Mouse (Mus musculus) right cerebral cortex, adult 2 months (tissue): ENCODE measurements around the gene Gm15517.
"Not testable (repeated sequence)": the region's sequence is repeated elsewhere in the genome, so short reads cannot be mapped to it uniquely, and the experiment has no call there.

Source experiments
- DNase-seq, 2 experiments: peaks; one replicate each; pipeline ENCODE4 v3.0.0; 2021 to 2022; ENCODE audit warnings: low spot score in 2 of 2

Gm15517 gene

DNA sequence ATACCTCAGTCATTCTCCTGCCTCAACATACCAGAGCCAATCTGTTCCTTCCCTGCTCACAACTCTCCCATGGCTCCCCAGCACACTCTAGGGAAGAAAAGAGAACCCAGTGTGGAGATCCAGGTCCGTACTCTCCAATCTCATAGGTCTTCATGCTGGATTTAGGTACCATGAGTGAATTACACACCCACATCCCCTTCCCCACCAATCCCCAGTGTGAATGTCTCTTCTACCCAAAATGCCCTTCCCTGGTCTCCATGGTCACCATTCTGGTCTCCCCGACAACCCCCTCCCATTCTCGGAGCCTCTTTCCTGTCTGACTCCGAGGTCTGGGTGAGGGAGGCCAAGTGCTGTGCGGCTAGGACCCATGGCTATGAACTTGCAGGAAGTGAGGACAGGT, at the start of gene Gm15517:
Gene Gm15517 (plus strand): TSS at position 301 of the 400 bp plus-strand sequence.
- DNase-seq: no peak

DNA sequence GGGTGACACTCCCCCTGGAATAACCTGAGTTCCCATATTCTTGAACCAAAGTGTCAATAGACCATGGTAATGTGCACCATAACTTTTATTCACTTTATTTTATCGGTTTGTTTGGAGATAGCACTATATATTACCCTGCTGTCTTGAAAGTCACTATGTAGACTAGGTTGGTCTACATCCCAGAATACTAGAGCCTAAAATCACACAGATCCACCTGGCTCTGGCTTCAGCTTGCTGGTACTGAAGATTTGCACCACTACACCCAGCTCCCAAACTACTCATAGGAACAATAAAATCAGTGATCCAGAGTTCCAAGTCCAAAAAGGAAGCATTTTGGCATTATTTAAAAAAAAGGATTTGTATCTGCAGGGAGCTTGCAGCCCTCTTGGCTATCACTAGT, 45.6 kb upstream of the Gm15517 start, which contains the start of gene Klk1b5:
Gene Klk1b5 (plus strand): TSS at position 301 of the 400 bp plus-strand sequence.
- no peak for DNase-seq

DNA sequence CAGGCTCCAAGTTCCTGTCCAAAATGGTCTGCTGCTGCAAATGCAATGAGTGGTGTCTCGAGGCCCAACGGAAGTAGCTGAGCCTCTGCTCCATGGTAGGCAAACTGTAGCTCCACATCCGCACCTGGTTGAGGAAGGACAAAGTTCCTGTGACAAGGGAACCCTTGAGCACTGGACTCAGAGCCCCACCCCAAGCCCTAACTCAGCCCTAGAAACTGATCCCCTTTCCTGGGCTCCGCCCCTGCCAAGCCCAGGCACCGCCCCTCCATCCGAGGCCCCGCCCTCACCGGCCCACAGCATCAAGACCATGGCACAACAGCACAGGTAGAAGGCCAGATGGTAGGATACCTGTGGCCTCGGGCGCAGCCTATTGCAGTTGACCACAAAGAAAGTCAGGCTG, 39.6 kb upstream of the Gm15517 start:
- DNase-seq: not testable (repeated sequence)

DNA sequence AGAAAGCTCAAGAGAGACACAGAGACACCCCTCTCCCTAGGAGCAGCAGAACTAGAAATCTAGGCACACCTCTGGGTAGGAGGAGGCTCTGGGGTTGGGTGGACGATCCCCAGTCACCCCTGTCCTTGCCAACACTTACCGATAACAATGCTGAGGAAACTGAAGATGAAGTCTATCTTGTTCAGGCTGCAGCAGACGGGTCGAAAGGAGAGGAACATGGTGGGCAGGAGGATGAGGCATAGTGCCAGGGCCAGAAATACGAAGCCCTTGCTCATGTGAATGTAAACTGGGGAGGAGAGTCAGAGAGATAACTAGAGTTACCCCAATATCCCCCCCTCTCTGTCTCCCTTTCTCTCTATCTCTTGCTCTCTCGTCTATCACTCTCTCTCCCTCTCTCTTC, 38.9 kb upstream of the Gm15517 start:
- DNase-seq: not testable (repeated sequence)

DNA sequence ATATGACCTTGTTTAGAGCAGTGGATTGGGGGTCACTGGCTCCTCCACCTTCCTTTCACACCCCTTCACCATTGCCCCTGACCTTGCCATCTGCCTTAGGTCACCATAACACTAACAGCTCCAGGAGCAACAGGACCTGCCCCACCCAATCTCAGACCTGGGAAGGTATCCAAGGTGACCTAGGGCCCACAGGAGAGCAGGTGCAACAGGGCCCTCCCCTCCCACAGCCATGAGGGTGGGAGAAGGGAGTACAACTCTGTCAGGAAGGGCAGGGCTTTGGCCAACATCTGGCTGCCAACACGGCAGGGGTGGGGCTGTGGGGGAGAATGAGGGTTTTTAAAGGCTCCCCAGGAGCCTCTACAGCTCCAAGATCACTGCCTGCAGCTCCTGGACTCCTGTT, 36.2 kb upstream of the Gm15517 start, which contains the start of gene Klk1:
Gene Klk1 (plus strand): TSS at position 285 of the 400 bp plus-strand sequence.
- no peak for DNase-seq

DNA sequence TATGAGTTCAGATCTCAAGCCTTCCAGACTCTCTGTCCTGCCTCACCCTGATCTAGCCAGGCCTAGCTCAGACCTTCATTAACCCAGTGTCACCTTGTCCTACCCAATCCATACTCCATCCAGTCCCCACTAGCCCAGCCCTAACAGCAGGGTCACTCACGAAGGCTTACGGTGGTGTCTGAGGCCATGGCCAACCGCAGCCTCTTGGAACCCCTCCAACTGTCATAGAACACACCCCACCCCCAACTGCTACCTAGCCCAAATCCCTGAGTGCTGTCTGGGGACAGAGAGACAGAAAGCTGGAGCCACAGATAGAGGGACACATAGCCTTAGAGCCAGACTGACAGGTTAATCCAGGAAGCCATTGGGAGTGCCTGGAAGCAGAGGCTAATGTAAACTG, 25.3 kb upstream of the Gm15517 start, which contains the start of gene Gm36864:
Gene Gm36864 (plus strand): TSS at position 269 of the 400 bp plus-strand sequence.
- no peak for DNase-seq

DNA sequence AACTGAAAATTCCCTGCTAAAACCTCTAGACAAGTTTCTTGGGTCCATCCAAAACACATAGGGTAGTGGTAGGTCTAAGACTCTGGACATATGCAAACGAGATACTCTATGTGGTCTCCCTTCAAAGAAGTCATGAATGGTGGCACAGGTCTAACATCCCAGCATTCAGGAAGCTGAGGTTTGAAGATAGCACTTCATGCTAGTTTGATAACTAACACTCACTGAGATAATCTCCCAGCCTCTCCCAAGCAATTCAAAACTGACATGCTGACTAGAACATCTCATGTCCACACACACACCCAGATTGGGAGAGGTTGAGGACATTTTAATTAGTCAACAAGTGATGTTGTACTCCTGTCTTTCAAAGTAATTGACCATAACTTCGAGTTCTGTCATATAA, 21.3 kb upstream of the Gm15517 start:
- no peak for DNase-seq

DNA sequence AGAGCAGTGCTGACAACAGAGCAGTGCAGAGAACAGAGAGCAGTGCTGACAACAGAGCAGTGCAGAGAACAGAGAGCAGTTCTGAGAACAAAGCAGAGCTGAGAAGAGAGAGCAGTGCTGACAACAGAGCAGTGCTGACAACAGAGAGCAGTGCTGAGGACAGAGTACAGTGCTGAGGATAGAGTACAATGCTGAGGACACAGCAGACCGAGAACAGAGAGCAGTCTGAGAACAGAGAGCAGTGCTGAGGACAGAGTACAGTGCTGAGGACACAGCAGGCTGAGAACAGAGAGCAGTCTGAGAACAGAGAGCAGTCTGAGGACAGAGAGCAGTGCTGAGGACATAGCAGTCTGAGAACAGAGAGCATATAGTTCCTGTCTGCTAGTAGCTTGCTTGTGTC, 20.5 kb upstream of the Gm15517 start:
- no peak for DNase-seq

DNA sequence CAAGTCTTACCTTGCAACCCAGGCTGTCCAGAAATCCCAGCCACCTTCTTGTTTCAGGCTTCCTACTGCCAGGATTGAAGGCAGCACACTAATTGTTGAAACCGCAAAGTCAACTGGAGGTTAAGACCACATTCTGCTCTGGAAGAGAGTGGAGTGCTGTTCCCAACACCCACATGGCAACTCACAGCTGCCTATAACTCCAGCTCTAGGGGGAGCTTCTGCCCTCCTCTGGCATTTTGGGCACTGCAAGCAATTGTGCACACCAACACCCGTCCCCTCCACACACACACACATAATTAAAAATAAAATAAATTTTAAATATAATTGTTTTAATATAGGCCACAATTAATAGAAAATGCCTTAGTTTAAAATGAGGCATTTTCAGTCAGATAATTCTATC, 20.1 kb upstream of the Gm15517 start:
- DNase-seq: no peak

DNA sequence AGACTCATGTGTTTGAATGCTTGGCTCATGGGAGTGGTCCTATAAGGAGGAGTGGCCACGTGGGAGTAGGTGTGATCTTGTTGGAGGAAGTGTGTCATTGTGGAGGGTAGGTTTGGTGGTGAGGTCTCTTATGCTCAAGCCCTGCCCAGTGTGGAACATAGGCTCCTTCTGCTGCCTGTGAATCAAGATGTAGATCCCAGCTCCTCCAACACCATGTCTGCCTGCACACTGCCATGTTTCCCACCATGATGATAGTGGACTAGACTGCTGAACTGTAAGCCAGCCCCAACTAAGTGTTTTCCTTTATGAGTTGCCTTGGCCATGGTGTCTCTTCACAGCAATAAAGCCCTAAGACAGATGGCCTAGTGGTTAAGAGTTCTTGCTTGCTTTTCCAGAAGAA, 17.2 kb upstream of the Gm15517 start:
- no peak for DNase-seq

DNA sequence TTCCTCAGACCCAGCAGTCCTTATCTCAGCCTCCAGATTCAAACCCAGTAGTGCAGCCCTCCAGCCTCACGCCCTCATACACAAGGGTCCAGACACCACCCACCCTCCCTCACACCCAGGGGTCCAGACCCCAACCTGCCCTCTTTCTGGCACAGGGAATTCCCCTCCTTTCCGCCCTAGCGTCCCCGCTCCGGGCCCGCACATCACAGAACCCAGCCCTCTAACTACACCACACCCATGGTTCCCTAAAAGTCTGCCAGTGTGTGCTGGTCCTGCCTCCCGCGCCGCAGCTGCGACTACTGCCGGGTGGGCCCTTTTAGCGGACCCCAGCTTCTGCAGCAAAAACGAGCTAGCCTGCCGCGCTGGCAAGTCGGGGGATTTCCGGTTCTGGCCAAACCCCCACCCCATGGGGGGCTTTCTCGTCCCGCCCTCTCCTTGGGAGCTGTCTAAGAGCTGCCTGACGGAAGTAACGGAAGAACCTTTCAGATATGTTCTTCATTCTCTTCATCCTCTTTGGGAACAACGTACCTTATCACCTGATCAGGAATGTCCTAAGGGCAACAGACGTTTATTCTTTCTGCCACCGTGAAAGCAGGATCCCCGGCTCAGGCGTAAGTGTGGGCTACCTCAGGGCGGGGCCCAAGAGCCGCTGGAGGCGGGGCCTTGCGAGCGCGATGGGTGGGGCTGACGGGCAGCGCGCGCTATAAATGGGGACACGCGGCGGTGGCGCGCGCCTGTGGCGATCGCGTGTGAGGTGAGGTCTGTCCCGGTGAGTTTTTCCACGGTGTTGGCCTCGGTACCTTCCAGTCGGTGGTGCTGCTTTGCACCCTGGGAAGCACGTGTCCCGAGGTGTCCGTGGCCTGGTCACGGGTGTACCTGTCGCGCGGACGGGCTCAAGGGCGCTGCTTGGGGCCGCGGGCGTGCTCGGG, 14.9 kb upstream of the Gm15517 start, which contains the start of the genes 1700028J19Rik and 2410002F23Rik:
Gene 1700028J19Rik (minus strand): TSS at position 641 of the 929 bp plus-strand sequence.
Gene 2410002F23Rik (plus strand): TSS at position 668 of the 929 bp plus-strand sequence.
- DNase-seq: peak; percentile 89 to 91

DNA sequence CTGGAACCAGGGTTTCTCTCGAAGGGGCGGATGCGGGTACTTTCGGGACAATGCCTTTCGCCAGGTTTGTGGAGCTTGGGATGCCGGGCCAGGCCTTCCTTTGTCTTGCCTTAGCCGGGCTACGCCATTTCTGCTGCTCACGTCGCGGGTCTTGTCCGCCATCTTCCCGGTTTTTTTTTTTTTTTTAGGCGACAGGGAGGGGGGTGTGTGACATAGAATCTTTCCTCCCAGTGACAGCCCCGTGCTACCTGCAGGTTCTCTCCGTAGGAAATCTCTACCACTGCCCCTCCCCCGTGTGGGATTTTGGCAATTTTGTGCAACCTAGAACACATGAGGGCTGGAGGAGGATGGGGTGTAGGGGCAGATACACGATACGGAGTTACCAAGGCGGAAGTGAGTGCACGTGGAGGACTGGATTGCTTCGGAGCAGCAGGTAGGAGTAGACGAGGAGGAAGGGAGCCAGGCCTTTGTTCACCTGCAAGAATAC, 14.2 kb upstream of the Gm15517 start:
- peak; percentile 34 to 54 for DNase-seq

DNA sequence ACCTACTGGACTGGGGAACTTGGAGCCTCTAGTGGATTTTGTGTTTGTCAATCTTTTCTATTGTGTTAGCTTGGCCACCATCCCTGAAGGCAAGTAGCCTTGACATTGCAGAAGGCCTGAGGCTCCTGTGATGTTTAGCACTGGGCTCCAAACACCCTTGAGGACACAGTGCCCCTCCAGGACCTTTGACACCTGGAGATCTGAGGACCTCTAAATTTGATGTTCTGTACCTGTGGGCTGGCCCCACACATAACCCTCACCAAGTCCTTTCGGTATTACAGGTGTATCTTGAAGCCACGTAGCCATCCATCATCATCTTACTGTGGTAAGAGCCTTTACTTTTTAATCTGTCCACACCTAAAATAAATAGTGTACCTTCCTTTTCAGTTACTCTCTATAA, 13.3 kb upstream of the Gm15517 start:
- no peak for DNase-seq

DNA sequence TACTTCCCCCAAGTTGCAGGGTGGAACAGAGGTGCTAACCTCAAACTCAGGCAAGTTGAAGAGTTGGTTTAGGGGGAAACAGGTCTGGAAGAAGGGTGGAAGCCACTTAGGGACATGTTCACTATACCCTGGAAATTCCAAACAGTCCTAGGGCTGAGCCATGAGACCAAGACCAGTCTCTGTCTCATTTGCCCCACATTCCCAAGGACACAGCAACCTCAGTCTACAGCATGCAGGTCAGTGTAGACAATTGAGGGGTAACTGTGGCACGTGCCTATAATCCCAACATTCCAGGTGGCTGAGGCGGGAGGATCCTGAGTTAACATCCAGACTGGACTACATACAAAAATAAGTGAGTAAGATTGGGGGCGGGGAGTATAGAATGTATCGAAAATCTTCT, 12.0 kb upstream of the Gm15517 start:
- DNase-seq: no peak

DNA sequence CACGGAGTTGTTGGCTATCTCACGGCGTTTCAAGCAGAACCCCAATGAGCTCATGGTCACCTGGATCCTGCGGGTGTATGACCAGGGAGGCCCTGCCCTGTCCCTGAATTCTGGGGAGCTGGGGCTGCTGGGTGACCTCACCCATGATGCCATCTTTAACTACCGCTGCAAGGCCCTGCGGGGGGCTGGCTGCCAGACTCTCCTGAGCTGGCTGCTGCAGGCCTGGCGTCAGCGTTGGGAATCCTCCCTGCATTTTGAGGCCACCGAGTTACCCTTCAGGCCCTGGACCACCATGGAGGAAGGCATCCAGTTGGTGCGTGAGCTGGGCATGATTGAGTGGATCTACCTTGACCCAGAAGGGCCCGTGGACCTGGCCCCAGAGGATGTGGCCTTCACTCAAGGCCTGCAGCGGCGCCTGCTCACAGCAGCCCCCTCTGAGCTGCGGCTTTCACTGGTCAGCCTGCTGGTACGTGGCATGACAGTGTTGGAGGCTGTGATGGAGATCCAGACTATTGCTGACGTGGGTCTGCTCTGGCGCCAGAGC, 10.4 kb upstream of the Gm15517 start:
- not testable (repeated sequence) for DNase-seq

DNA sequence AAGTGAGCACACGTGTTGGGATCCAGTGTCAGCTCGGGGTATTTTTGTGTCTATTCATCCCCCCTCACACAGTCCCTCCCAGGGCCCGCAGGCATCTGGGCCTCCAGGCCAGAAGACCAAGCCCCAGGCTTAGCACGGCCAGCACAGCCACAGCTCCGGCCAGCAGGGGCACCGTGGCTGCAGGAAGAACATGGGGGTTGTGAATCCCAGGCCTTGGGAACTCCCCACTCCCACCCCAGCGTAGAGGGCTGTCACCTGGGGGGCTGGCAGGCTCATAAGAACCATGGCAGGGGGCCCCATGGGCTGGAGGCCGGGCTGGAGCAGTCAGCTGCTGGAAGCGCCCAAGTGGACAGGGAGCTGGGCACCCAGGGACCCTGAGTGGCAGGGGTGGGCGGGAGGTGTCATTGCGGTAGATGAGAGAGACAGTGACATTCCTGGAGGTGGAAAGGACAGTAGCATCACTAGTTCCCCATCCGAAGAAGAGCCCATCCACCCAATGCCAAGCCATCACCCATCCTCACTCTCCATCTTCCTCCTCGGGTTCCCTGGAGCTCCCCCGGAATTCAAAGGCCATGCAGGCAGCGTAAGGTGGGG, 8.1 kb upstream of the Gm15517 start:
- DNase-seq: no peak

DNA sequence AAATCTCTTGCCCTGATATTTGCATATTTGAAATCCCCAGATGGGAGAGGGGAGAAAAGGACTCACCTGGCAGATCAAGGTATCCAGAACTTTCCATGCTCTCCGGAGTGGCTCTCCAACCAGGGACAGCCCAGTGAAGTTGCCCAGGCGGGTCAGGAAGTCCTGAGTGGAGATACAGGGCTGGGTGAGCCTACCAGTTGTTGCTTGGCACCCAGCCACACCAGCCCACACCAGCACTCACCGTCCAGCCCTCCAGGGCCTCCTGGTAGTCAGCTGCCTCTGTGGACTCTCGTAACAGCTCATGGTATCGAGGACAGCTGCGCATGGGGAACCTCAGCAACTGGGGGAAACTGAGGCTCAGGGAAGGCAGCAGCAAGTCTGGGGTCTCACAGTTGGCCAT, 6.3 kb upstream of the Gm15517 start:
- no peak for DNase-seq

DNA sequence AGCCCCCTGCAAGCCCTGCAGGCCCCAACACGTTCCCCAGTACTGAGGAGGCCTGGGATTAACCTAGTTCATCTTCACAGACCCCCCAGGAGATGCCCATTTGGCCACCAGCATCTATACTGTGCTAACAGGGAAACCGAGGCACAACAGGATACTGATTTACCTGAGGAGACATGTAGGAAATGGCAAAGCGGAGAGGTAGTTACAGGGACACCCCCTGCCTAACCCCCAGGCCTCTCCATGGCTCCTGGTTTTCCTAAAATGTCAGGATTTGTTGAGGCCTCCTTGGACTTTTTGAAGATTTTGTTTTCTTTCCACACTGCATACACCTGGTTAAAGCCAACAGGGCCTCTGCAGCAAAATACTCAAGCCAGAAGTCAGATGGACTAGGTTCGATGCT, 4.0 kb upstream of the Gm15517 start, which contains the start of gene Acp4:
Gene Acp4 (minus strand): TSS at position 101 of the 400 bp plus-strand sequence.
- DNase-seq: no peak

DNA sequence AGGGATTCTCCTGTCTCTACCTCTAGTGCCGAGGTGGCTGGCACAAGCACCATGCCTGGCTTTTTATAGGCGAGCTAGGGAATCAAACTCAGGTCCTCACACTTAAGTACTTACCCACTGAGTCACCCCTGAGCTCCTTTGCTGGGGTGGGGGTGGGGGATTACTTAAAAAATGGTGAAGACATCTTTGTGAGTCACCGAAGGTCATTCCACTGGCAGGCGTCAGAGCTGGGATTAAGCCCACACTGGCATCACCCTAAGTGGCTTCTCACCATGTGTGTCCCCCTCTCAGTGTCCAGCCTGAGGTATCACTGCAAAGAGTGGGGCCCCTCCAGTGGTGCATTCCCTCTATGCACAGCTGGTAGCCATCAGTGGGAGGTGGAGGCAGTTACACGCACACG, 837 bp upstream of the Gm15517 start:
- DNase-seq: no peak

DNA sequence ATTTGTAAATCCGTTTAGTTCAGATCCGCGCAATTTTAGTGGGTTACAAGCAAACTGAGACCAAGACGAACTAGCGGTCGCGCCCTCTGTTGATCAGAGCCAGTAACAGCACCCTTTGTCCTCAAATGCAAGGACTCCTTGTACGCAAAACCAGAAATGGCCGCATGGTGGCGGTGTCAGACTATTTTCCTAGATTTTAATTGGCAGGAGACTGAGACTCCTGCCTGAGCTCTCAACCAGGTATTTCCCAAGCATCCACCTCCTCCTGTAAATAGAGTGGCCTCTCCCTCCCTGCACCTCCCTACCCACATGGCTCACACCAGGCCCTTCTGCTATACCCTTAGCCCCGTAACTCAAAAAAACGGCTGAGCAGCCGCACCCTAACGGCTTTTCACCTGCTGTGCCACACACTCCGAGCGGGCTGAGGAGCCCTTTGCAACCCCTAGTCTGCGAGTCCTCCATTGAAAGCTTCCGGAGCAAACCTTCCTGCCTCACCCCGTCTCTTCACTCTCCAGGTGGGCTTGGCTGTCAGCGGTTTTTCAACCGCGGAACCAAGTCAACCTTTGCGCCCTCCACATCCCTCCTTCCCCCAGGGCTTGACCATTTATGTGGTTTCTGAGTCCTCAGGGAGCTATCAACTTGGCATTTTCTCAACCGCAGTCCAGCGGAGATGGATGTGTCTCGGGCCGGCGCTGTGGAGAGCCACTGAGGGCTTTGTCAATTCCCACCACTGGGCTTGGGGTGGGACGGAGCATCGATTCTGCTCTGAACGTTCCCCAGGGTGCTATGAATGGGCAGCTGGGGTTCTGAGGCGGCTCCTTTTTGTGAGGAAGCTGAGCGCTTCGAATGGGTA, 1.8 kb downstream of the Gm15517 start:
- DNase-seq: peak; percentile 99

DNA sequence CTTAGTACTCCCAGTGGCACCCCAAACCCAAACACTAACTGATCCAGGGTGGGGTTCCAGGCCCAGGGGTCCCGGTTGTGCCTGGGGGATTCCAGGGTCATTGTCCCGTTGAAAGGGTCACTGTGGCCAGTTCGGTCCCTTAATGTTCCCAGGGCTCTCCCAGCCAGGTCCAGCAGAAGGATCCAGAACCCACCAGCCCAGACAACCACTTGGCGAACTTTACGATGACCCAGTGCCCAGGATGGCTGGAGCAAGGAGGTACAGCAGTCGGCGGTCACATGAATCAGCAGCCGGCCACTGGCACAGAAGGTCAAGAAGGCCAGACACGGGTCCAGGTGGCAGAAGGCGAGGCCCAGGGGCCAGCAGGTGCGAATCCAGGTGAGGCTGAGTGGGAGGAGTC, 6.9 kb downstream of the Gm15517 start:
- no peak for DNase-seq
